Mouse (Mus musculus): ENCODE data around the gene Aldh18a1. TPM values are rescaled to one million over a fixed set of nuclear protein-coding genes. Genes with fewer than 3 reads are reported as not detected.

Aldh18a1 gene
- polyA plus RNA-seq, 1 experiment from 2014 or later, result 70.1 TPM

- peak overlapping the region; percentile 54 for H3K27ac ChIP-seq (ENCODE audit: low read depth)
- WGBS, result under 1% methylated on average over 18 of the region's 18 CpGs
- TF ChIP-seq CTCF (IDR thresholded peaks at IDR 0.05; ENCODE audit: low read depth), result peak; percentile 82
- peak; percentile 99 for DNase-seq
- H3K4me1 ChIP-seq (ENCODE audit: insufficient read depth), result 0 out of 2 replicates have a peak, but pooled peaks cover 8% of the 10 kb centered on the region
- H3K4me3 ChIP-seq (ENCODE audit: low read depth, low read length), result peak overlapping the region; percentile 68
- ATAC-seq (ENCODE audit: insufficient read depth), result peak; percentile 80
- H3K36me3 ChIP-seq (ENCODE audit: insufficient read depth), result peaks cover 18% of the 10 kb centered on the region; the same call in 1 of the 2 replicates
- H3K4me2 ChIP-seq, result peak overlapping the region; percentile 88
- no peaks in the 10 kb centered on the region for H3K27me3 ChIP-seq (ENCODE audit: insufficient read depth, low read length)
- no peaks in the 10 kb centered on the region for H3K9me3 ChIP-seq (ENCODE audit: low read depth, low read length)
- H3K9ac ChIP-seq, result peak overlapping the region; percentile 64
These were observed 725 bp upstream of the Aldh18a1 start for GRCm38 (mm10) chr19:40588847-40589529.

- ATAC-seq (ENCODE audit: insufficient read depth), result peak; percentile 63; the same call in 1 of the 2 replicates
- Histone ChIP-seq H3K4me1 (ENCODE audit: insufficient read depth) (0 out of 2 replicates have a peak, but pooled peaks cover 8% of the 10 kb centered on the region), H3K36me3 (ENCODE audit: insufficient read depth) (peaks cover 31% of the 10 kb centered on the region), H3K4me3 (ENCODE audit: low read depth, low read length) (peak overlapping the region; percentile 68), H3K4me2 (peak overlapping the region; percentile 88), H3K9ac (peak overlapping the region; percentile 64), H3K27ac (ENCODE audit: low read depth) (no peak overlapping the region), H3K9me3 (ENCODE audit: low read depth, low read length) (no peaks in the 10 kb centered on the region), H3K27me3 (ENCODE audit: insufficient read depth, low read length) (no peaks in the 10 kb centered on the region)
- WGBS, result 1% methylated on average over 30 of the region's 30 CpGs
- DNase-seq, result no peak
- TF ChIP-seq CTCF (IDR thresholded peaks at IDR 0.05; ENCODE audit: low read depth), result no peak
These were observed 571 bp downstream of the Aldh18a1 start for GRCm38 (mm10) chr19:40587491-40588292.

DNA sequence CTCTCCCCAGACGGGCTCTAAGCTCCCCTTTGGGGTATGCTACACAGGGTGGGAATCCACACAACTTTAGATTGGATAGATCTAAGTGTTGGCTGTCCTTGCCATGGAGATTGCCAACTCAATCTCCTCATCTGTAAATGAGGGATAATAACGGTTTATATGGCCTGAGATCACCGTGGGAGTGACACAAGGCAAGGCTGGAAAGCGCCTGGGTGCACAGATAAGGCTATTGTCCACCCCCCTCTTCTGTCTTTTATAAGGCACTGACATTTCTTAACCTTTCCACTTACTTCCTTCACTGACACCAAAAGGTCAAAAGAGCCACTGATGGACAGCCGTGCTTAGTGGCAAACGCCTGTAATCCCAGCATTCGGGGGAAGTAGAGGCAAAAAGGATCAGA, 1.4 kb downstream of the Aldh18a1 start:
- H3K9ac ChIP-seq, result peak overlapping the region; percentile 64; the same call in 1 of the 2 replicates

GRCm38 (mm10) chr19:40581662-40582061, 6.6 kb downstream of the Aldh18a1 start:
- peaks cover 66% of the 10 kb centered on the region for H3K36me3 ChIP-seq (ENCODE audit: insufficient read depth)
- no peak overlapping the region for H3K27ac ChIP-seq (ENCODE audit: low read depth)
- no peak for ATAC-seq (ENCODE audit: insufficient read depth)

More for the DNA sequence above, 1.4 kb downstream of the Aldh18a1 start:
- ATAC-seq (ENCODE audit: insufficient read depth) (no peak), DNase-seq (no peak)
- WGBS, result 45% methylated on average over 7 of the region's 7 CpGs
- Histone ChIP-seq H3K4me2 (peak overlapping the region; percentile 88), H3K36me3 (ENCODE audit: insufficient read depth) (peaks cover 38% of the 10 kb centered on the region), H3K27me3 (ENCODE audit: insufficient read depth, low read length) (no peaks in the 10 kb centered on the region), H3K4me3 (ENCODE audit: low read depth, low read length) (peak overlapping the region; percentile 68), H3K9me3 (ENCODE audit: low read depth, low read length) (no peaks in the 10 kb centered on the region), H3K27ac (ENCODE audit: low read depth) (no peak overlapping the region), H3K4me1 (ENCODE audit: insufficient read depth) (0 out of 2 replicates have a peak, but pooled peaks cover 8% of the 10 kb centered on the region)
- no peak for TF ChIP-seq CTCF (IDR thresholded peaks at IDR 0.05; ENCODE audit: low read depth)

DNA sequence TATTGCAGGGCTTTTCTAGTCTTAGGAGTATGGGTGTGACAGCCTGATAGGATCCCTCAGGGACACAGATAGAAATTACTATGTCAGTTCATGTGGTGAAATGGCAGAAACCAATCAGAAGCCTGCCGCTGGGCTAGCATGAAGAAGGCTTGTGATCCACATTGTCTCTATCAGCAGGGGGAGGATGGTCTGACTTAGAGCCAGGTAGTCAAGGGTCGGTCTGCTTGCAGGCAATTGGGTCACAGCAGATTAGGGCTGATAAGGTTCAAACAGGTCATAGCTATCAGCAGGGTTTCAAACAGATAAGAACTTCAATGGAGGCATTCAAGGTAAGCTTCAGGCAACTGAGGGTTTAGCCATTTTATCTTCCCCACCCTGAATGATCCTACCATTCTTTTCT, 7.4 kb downstream of the Aldh18a1 start:
- no peak overlapping the region for H3K9ac ChIP-seq
- 61% methylated on average over 2 of the region's 2 CpGs for WGBS
- no peaks in the 10 kb centered on the region for H3K4me1 ChIP-seq (ENCODE audit: insufficient read depth)
- H3K4me2 ChIP-seq, result no peak overlapping the region
- no peaks in the 10 kb centered on the region for H3K9me3 ChIP-seq (ENCODE audit: low read depth, low read length)
- no peak for DNase-seq
- H3K27me3 ChIP-seq (ENCODE audit: insufficient read depth, low read length), result no peaks in the 10 kb centered on the region
- ATAC-seq (ENCODE audit: insufficient read depth), result no peak
- TF ChIP-seq CTCF (IDR thresholded peaks at IDR 0.05; ENCODE audit: low read depth), result no peak
- peaks cover 71% of the 10 kb centered on the region for H3K36me3 ChIP-seq (ENCODE audit: insufficient read depth)
- no peak overlapping the region for H3K4me3 ChIP-seq (ENCODE audit: low read depth, low read length)
- H3K27ac ChIP-seq (ENCODE audit: low read depth), result no peak overlapping the region

More at GRCm38 (mm10) chr19:40581662-40582061, 6.6 kb downstream of the Aldh18a1 start:
- 66% methylated on average over 5 of the region's 5 CpGs for WGBS
- TF ChIP-seq CTCF (IDR thresholded peaks at IDR 0.05; ENCODE audit: low read depth), result no peak
- no peaks in the 10 kb centered on the region for H3K4me1 ChIP-seq (ENCODE audit: insufficient read depth)
- no peak overlapping the region for H3K9ac ChIP-seq
- H3K4me2 ChIP-seq, result no peak overlapping the region
- no peaks in the 10 kb centered on the region for H3K9me3 ChIP-seq (ENCODE audit: low read depth, low read length)
- DNase-seq, result no peak
- H3K4me3 ChIP-seq (ENCODE audit: low read depth, low read length), result no peak overlapping the region
- H3K27me3 ChIP-seq (ENCODE audit: insufficient read depth, low read length), result no peaks in the 10 kb centered on the region

DNA sequence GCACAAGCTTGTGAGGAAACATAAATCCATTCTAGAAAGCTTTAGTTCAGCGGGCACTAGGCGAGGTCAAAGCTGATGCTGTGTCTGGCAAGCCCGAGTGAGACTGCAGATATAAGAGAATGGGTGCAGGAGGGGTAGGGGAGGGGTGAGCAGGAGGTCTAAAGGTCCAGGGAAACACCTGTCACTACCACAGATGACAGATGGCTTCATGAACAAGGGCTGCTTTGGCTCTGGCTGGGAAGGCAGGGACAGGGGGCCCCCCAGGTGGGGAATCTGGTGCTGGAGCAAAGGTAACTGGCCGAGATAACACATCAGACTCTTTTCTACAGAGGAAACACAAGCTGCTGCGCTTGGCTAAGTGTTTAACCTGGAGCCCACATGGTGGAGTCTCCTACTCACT, 12.8 kb downstream of the Aldh18a1 start:
- WGBS, result 65% methylated on average over 5 of the region's 5 CpGs
- no peak for ATAC-seq (ENCODE audit: insufficient read depth)
- no peak overlapping the region for H3K9ac ChIP-seq
- no peak overlapping the region for H3K27ac ChIP-seq (ENCODE audit: low read depth)
- no peak for DNase-seq
- TF ChIP-seq CTCF (IDR thresholded peaks at IDR 0.05; ENCODE audit: low read depth), result no peak
- H3K27me3 ChIP-seq (ENCODE audit: insufficient read depth, low read length), result no peaks in the 10 kb centered on the region
- no peaks in the 10 kb centered on the region for H3K4me1 ChIP-seq (ENCODE audit: insufficient read depth)
- peaks cover 79% of the 10 kb centered on the region for H3K36me3 ChIP-seq (ENCODE audit: insufficient read depth)
- H3K4me2 ChIP-seq, result no peak overlapping the region
- H3K9me3 ChIP-seq (ENCODE audit: low read depth, low read length), result peaks cover 6% of the 10 kb centered on the region; the same call in 1 of the 2 replicates
- no peak overlapping the region for H3K4me3 ChIP-seq (ENCODE audit: low read depth, low read length)

DNA sequence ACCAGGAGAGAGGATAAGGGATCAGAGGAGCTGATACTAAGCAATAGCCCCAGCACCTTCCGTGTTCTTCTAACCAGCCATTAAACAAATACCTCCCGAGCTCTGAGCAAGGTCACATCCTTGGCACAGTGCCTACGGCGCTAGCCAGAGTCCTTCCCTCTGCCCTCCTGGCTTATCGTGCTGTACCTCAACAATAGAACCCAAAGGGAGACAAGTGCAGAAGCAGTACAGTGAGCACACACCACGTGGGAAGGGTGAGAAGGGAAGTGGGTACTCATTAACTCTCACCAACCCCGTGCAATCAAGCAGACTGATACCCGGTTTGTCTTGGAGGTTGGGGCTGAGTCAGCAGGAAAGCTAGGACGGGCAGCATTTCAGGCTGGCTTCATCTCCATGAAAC, 17.5 kb downstream of the Aldh18a1 start:
- ATAC-seq (ENCODE audit: insufficient read depth), result no peak
- peaks cover 92% of the 10 kb centered on the region for H3K36me3 ChIP-seq (ENCODE audit: insufficient read depth)
- H3K4me2 ChIP-seq, result no peak overlapping the region
- no peak for TF ChIP-seq CTCF (IDR thresholded peaks at IDR 0.05; ENCODE audit: low read depth)
- H3K27ac ChIP-seq (ENCODE audit: low read depth), result no peak overlapping the region
- no peaks in the 10 kb centered on the region for H3K27me3 ChIP-seq (ENCODE audit: insufficient read depth, low read length)
- no peaks in the 10 kb centered on the region for H3K4me1 ChIP-seq (ENCODE audit: insufficient read depth)
- no peak overlapping the region for H3K4me3 ChIP-seq (ENCODE audit: low read depth, low read length)
- peaks cover 17% of the 10 kb centered on the region; the same call in 1 of the 2 replicates for H3K9me3 ChIP-seq (ENCODE audit: low read depth, low read length)
- no peak for DNase-seq
- WGBS, result 81% methylated on average over 9 of the region's 9 CpGs
- H3K9ac ChIP-seq, result no peak overlapping the region
